9 mouse cellular contexts compared by ENCODE assay signal in the genomic region with DNA sequence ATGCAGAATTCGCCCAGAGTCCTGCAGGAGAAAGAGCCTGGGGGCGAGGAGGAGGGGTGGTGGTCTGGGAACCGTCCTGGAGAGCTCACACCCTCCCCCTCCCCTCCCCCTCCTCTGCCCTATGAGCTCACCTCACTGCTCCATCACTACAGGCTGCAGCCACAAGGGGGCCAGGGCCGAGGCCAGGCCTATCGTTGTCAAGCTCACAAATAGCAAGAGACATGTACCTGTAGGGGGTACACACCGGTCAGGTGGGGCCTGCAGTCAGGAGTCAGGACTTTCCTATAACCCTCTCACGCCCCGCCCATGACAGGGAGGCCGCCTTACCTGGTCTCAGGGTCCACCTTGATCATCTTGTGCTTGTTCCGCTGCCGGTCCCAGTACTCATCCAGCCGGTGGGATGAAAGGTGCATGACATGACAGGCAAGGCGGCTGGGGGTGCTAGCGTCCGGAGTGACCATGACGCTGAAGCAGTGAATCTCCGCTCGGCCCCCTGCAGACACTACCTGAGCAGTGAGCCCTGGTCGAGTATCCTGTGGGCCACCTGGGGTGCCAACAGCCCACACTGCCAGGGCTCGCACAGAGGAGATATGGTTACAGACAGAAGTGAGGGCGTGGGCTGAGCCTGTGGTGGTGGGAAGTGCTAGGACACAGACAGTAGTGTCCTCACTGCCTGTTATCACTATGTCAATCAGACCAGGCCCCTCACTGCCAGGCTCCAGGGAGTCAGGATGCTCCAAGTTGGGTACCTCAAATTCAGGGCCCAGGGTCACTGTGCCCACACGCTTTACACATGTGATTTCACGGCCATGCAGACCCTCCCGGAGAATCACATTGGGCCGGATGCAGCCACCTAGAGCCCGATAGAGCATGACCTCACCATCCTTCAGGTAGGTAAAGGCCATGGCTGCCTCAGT. TPM values are rescaled to one million over a fixed set of nuclear protein-coding genes. Genes with fewer than 3 reads are reported as not detected.
DNase-seq lines count a peak whose midpoint lies in the region; ATAC-seq and TF ChIP-seq lines count a peak whose summit lies in the region.
"Had no signal": no experiment of that assay in that cellular context is flagged by ENCODE, and none has a peak within 500 bp of the region (broad histone marks: within the 10 kb centered on the region; RNA-seq: fewer than 3 reads in every experiment).

No protein-coding gene starts in this region.

- TF ChIP-seq CTCF in layer of hippocampus, adult 2 months (conservative IDR thresholded peaks at IDR 0.05): peak; percentile 68
- peak; percentile 45 for TF ChIP-seq CTCF in G1E (IDR thresholded peaks at IDR 0.05; ENCODE audit: low read depth, low read length)
- peak; percentile 65 for TF ChIP-seq CTCF in brain, embryonic 14.5 days (IDR thresholded peaks at IDR 0.05; ENCODE audit: borderline replicate concordance, extremely low read depth, insufficient read depth, insufficient read length)
- TF ChIP-seq CTCF in lung, embryonic 14.5 days (IDR thresholded peaks at IDR 0.05; ENCODE audit: low read depth): peak; percentile 80

- H3K27me3 ChIP-seq in G1E (ENCODE audit: insufficient read depth, low read length): no peaks in the 10 kb centered on the region
- no peaks in the 10 kb centered on the region for H3K27me3 ChIP-seq in lung, embryonic 14.5 days (ENCODE audit: insufficient read depth, low read length)
- H3K27me3 ChIP-seq: embryonic facial prominence, embryonic 15.5 days had no signal

- H3K9ac ChIP-seq in lung, embryonic 14.5 days: no peak overlapping the region; the same call in 1 of the 2 replicates
- H3K9ac ChIP-seq: embryonic facial prominence, embryonic 15.5 days had no signal

- H3K4me1 ChIP-seq in G1E (ENCODE audit: insufficient read depth, low read depth, low read length): peaks cover 84% of the 10 kb centered on the region
- peaks cover 18% of the 10 kb centered on the region for H3K4me1 ChIP-seq in lung, embryonic 14.5 days (ENCODE audit: insufficient read depth)

- no peak overlapping the region for H3K4me3 ChIP-seq in layer of hippocampus, adult 2 months
- peak overlapping the region; percentile 5; the same call in 1 of the 2 replicates for H3K4me3 ChIP-seq in G1E (ENCODE audit: low read depth, low read length)
- H3K4me3 ChIP-seq in lung, embryonic 14.5 days (ENCODE audit: low read depth, low read length): no peak overlapping the region
- H3K4me3 ChIP-seq: embryonic facial prominence, embryonic 15.5 days had no signal

- no peaks in the 10 kb centered on the region for H3K9me3 ChIP-seq in G1E (replicated peaks)
- no peaks in the 10 kb centered on the region for H3K9me3 ChIP-seq in lung, embryonic 14.5 days (ENCODE audit: low read depth, low read length)
- H3K9me3 ChIP-seq: embryonic facial prominence, embryonic 15.5 days had no signal

- H3K36me3 ChIP-seq in G1E (replicated peaks): peaks cover 78% of the 10 kb centered on the region
- peaks cover 63% of the 10 kb centered on the region for H3K36me3 ChIP-seq in lung, embryonic 14.5 days (ENCODE audit: insufficient read depth)

- no peak overlapping the region for H3K4me2 ChIP-seq in lung, embryonic 14.5 days
- H3K4me2 ChIP-seq: embryonic facial prominence, embryonic 15.5 days had no signal

- no peak for DNase-seq in layer of hippocampus, adult 2 months (ENCODE audit: low spot score in 2 of 2)
- no peak for DNase-seq in layer of hippocampus, postnatal 14 days (ENCODE audit: low spot score in 2 of 2)
- no peak for DNase-seq in G1E (ENCODE audit: low spot score)
- peak; percentile 72 for DNase-seq in brain, embryonic 14.5 days (ENCODE audit: low read depth)
- DNase-seq in lung, embryonic 14.5 days: peak; percentile 72
- DNase-seq in spleen, postnatal 4 days (ENCODE audit: low spot score in 2 of 2): peak; percentile 66 to 84
- no peak for DNase-seq in urinary bladder, adult 18-20 months (ENCODE audit: low spot score in 2 of 2)

- no peak for TF ChIP-seq POLR2A in brain, embryonic 14.5 days (IDR thresholded peaks at IDR 0.05; ENCODE audit: borderline replicate concordance, extremely low read depth, insufficient read depth, insufficient read length, poor library complexity, severe bottlenecking)

- H3K27ac ChIP-seq in layer of hippocampus, adult 2 months: peak overlapping the region; percentile 23; the same call in 1 of the 2 replicates
- no peak overlapping the region for H3K27ac ChIP-seq in lung, embryonic 14.5 days (ENCODE audit: low read depth)
- H3K27ac ChIP-seq: embryonic facial prominence, embryonic 15.5 days had no signal

- WGBS in lung, embryonic 14.5 days: 51% methylated on average over 26 of the region's 26 CpGs

- no peak for ATAC-seq in G1E (ENCODE audit: extremely low read depth, insufficient number of reproducible peaks, low FRiP score, poor library complexity, severe bottlenecking)
- 0 out of 2 replicates have a peak, but pooled peaks have one; percentile 11 for ATAC-seq in granulocyte monocyte progenitor cell, adult 5-6 weeks (replicated peaks; ENCODE audit: poor library complexity, severe bottlenecking)
- ATAC-seq in lung, embryonic 14.5 days (ENCODE audit: insufficient read depth): no peak

RNA-seq across cellular contexts. Expression of gene Dalrd3, which starts 4.3 kb away (rescaled TPM):
- total RNA-seq in layer of hippocampus, adult 2 months (2021): 100 to 1,000 TPM; 110 to 111 TPM
- 10 to 100 TPM; 76.0 to 86.5 TPM for total RNA-seq in layer of hippocampus, postnatal 14 days (2021)
- total RNA-seq in G1E (2014; fragmentation: Nextera tagmentation) (48.3 and 49.1 TPM in 2 replicates), G1E (2017) (48.3 and 65.3 TPM in 2 replicates)
- 101 and 121 TPM in 2 replicates for polyA plus RNA-seq in G1E (2012)
- polyA plus RNA-seq in brain, embryonic 14.5 days (2012; rRNA removed): 190 and 347 TPM in 2 replicates
- 91.3 and 111 TPM in 2 replicates for total RNA-seq in granulocyte monocyte progenitor cell, adult 5-6 weeks (2014; fragmentation: Nextera tagmentation)
- total RNA-seq in granulocyte monocyte progenitor cell, adult 5-6 weeks (2017): 38.1 and 45.2 TPM in 2 replicates
- 112 and 127 TPM in 2 replicates for polyA plus RNA-seq in lung, embryonic 14.5 days (2014; fragmentation: Nextera tagmentation; extraction: Ambion mirVana)

RNA-seq across cellular contexts. Expression of gene Wdr6, which starts 4.5 kb away (rescaled TPM):
- total RNA-seq in layer of hippocampus, adult 2 months (2021): 100 to 1,000 TPM; 119 to 129 TPM
- 100 to 1,000 TPM; 172 to 180 TPM for total RNA-seq in layer of hippocampus, postnatal 14 days (2021)
- total RNA-seq in G1E (2014; fragmentation: Nextera tagmentation) (22.6 and 27.6 TPM in 2 replicates), G1E (2017) (36.3 and 39.2 TPM in 2 replicates)
- 16.9 and 30.0 TPM in 2 replicates for polyA plus RNA-seq in G1E (2012)
- 329 and 375 TPM in 2 replicates for polyA plus RNA-seq in brain, embryonic 14.5 days (2012; rRNA removed)
- 18.1 and 19.3 TPM in 2 replicates for total RNA-seq in granulocyte monocyte progenitor cell, adult 5-6 weeks (2014; fragmentation: Nextera tagmentation)
- total RNA-seq in granulocyte monocyte progenitor cell, adult 5-6 weeks (2017): 14.7 and 18.0 TPM in 2 replicates
- polyA plus RNA-seq in lung, embryonic 14.5 days (2014; fragmentation: Nextera tagmentation; extraction: Ambion mirVana): 106 and 117 TPM in 2 replicates

RNA-seq across cellular contexts. Expression of gene Ndufaf3, which starts 6.8 kb away (rescaled TPM):
- total RNA-seq in layer of hippocampus, adult 2 months (2021): 10 to 100 TPM; 60.8 to 73.3 TPM
- 10 to 100 TPM; 52.0 to 54.6 TPM for total RNA-seq in layer of hippocampus, postnatal 14 days (2021)
- 25.6 and 31.8 TPM in 2 replicates for total RNA-seq in G1E (2014; fragmentation: Nextera tagmentation)
- total RNA-seq in G1E (2017): 16.9 and 29.4 TPM in 2 replicates
- 11.7 and 17.7 TPM in 2 replicates for polyA plus RNA-seq in G1E (2012)
- polyA plus RNA-seq in brain, embryonic 14.5 days (2012; rRNA removed): 47.8 and 67.8 TPM in 2 replicates
- 39.4 and 44.0 TPM in 2 replicates for total RNA-seq in granulocyte monocyte progenitor cell, adult 5-6 weeks (2014; fragmentation: Nextera tagmentation)
- total RNA-seq in granulocyte monocyte progenitor cell, adult 5-6 weeks (2017): 17.3 and 17.8 TPM in 2 replicates
- 39.7 and 46.9 TPM in 2 replicates for polyA plus RNA-seq in lung, embryonic 14.5 days (2014; fragmentation: Nextera tagmentation; extraction: Ambion mirVana)

RNA-seq across cellular contexts. Expression of gene Impdh2, which starts 13.9 kb away (rescaled TPM):
- total RNA-seq in layer of hippocampus, adult 2 months (2021): 10 to 100 TPM; 61.3 to 63.7 TPM
- 10 to 100 TPM; 61.3 to 70.1 TPM for total RNA-seq in layer of hippocampus, postnatal 14 days (2021)
- total RNA-seq in G1E (2014; fragmentation: Nextera tagmentation): 145 and 154 TPM in 2 replicates
- 247 and 299 TPM in 2 replicates for total RNA-seq in G1E (2017)
- polyA plus RNA-seq in G1E (2012): 167 and 176 TPM in 2 replicates
- polyA plus RNA-seq in brain, embryonic 14.5 days (2012; rRNA removed): 127 and 171 TPM in 2 replicates
- total RNA-seq in granulocyte monocyte progenitor cell, adult 5-6 weeks (2014; fragmentation: Nextera tagmentation): 294 and 388 TPM in 2 replicates
- total RNA-seq in granulocyte monocyte progenitor cell, adult 5-6 weeks (2017): 284 and 334 TPM in 2 replicates
- polyA plus RNA-seq in lung, embryonic 14.5 days (2014; fragmentation: Nextera tagmentation; extraction: Ambion mirVana): 199 and 202 TPM in 2 replicates

RNA-seq across cellular contexts. Expression of gene P4htm, which starts 23.4 kb away (rescaled TPM):
- total RNA-seq in layer of hippocampus, adult 2 months (2021): 100 to 1,000 TPM; 101 to 104 TPM
- 10 to 100 TPM; 64.2 to 64.5 TPM for total RNA-seq in layer of hippocampus, postnatal 14 days (2021)
- total RNA-seq in G1E (2014; fragmentation: Nextera tagmentation) (1.7 and 1.9 TPM in 2 replicates), G1E (2017) (2.0 and 2.6 TPM in 2 replicates)
- 5.4 and 5.7 TPM in 2 replicates for polyA plus RNA-seq in G1E (2012)
- 28.4 and 31.6 TPM in 2 replicates for polyA plus RNA-seq in brain, embryonic 14.5 days (2012; rRNA removed)
- 2.0 and 2.3 TPM in 2 replicates for total RNA-seq in granulocyte monocyte progenitor cell, adult 5-6 weeks (2014; fragmentation: Nextera tagmentation)
- total RNA-seq in granulocyte monocyte progenitor cell, adult 5-6 weeks (2017): 0.43 TPM in 1 of 2 replicates, not detected in the other
- polyA plus RNA-seq in lung, embryonic 14.5 days (2014; fragmentation: Nextera tagmentation; extraction: Ambion mirVana): 5.7 and 6.1 TPM in 2 replicates

Comparison
In these comparisons a context has a peak if more than half of its experiments do, and no peak if none do; other contexts are left out.
1. DNase-seq: peak in brain, embryonic 14.5 days (single experiment), lung, embryonic 14.5 days (single experiment) and spleen, postnatal 4 days (2 of 2); none in layer of hippocampus, adult 2 months (0 of 2), layer of hippocampus, postnatal 14 days (0 of 2), G1E (single experiment) and urinary bladder, adult 18-20 months (0 of 2).
2. Peak in every context shown above with its lines, with median percentiles within 50 percentile points of each other: CTCF ChIP-seq.